Mouse (Mus musculus) CD4-positive, CD25-positive, alpha-beta regulatory T cell, adult 9 weeks (primary cell): ENCODE results near the gene Tnrc6b. TPM values are rescaled to one million over a fixed set of nuclear protein-coding genes. Genes with fewer than 3 reads are reported as not detected.

Source experiments
- polyA plus RNA-seq: library from polyadenylated mRNA; unstranded; fragments of 100-300 nt; shearing (Covaris generic); gene quantifications from one replicate; pipeline ENCODE4 v1.2.1, GENCODE M21; 2017

The Tnrc6b gene
- polyA plus RNA-seq = 55.1 TPM

GRCm38 (mm10) chr15:80710608-80711363 is at the start of gene Tnrc6b:
Gene Tnrc6b, plus strand, starts transcription at chr15:80711313.

GRCm38 (mm10) chr15:80671295-80672252 is 39.5 kb upstream of the Tnrc6b start, which contains the start of gene Fam83f:
Gene Fam83f, plus strand, starts transcription at chr15:80671847.

GRCm38 (mm10) chr15:80948145-80949135 is 237.3 kb downstream of the Tnrc6b start, which contains the start of gene Adsl:
Gene Adsl, plus strand, starts transcription at chr15:80948490.

GRCm38 (mm10) chr15:80977620-80978334 is 266.7 kb downstream of the Tnrc6b start, which contains the start of gene Sgsm3:
Gene Sgsm3, plus strand, starts transcription at chr15:80977765.

Other genes with a start within 250 kb of the Tnrc6b start
- 0.20 TPM for gene Enthd1, start 146.2 kb upstream of the Tnrc6b start, polyA plus RNA-seq
- gene Grap2, start 138.7 kb upstream of the Tnrc6b start, polyA plus RNA-seq = 85.0 TPM
- gene Fam83f, start 39.5 kb upstream of the Tnrc6b start, polyA plus RNA-seq = 0.22 TPM
- gene Adsl, start 237.2 kb downstream of the Tnrc6b start, polyA plus RNA-seq = 182 TPM